Comparison of ENCODE assay signal across 36 mouse cellular contexts in genomic region chr7:30969174-30969573, GRCm38 (mm10). TPM values are rescaled to one million over a fixed set of nuclear protein-coding genes. Genes with fewer than 3 reads are reported as not detected.
A peak's percentile ranks its signal among the peaks of the same experiment; 100 is the strongest.
DNase-seq lines count a peak whose midpoint lies in the region; ATAC-seq and TF ChIP-seq lines count a peak whose summit lies in the region.
"Had no signal": no experiment of that assay in that cellular context is flagged by ENCODE, and none has a peak within 500 bp of the region (broad histone marks: within the 10 kb centered on the region; RNA-seq: fewer than 3 reads in every experiment).

No protein-coding gene starts in this region.

- H3K36me3 ChIP-seq in heart, embryonic 15.5 days: no peaks in the 10 kb centered on the region
- no peaks in the 10 kb centered on the region for H3K36me3 ChIP-seq in midbrain, postnatal 0 days (ENCODE audit: insufficient read depth, low read length)
- no peaks in the 10 kb centered on the region for H3K36me3 ChIP-seq in midbrain, embryonic 16.5 days (ENCODE audit: control insufficient read depth, insufficient read depth, low read length)
- H3K36me3 ChIP-seq: embryonic facial prominence, embryonic 15.5 days; forebrain, embryonic 12.5 days; midbrain, embryonic 12.5 days had no signal

- intact Hi-C loops in heart, postnatal 36 days (cut with DNase I): no loop called here
- intact Hi-C loops in heart, postnatal 14 days (cut with DNase I): no loop called here

- TF ChIP-seq CTCF in midbrain, postnatal 0 days (IDR thresholded peaks at IDR 0.05): no peak

- peaks cover 22% of the 10 kb centered on the region for H3K27me3 ChIP-seq in heart, embryonic 15.5 days
- peaks cover 15% of the 10 kb centered on the region for H3K27me3 ChIP-seq in midbrain, postnatal 0 days (ENCODE audit: insufficient read depth, low read length)
- peaks cover 25% of the 10 kb centered on the region for H3K27me3 ChIP-seq in midbrain, embryonic 16.5 days (ENCODE audit: control insufficient read depth, insufficient read depth, low read depth, low read length)
- H3K27me3 ChIP-seq: CH12.LX had no signal

- no peak overlapping the region for H3K4me3 ChIP-seq in heart, embryonic 15.5 days
- H3K4me3 ChIP-seq in midbrain, postnatal 0 days (ENCODE audit: low read depth, low read length): no peak overlapping the region
- no peak overlapping the region for H3K4me3 ChIP-seq in midbrain, embryonic 16.5 days (ENCODE audit: low read depth, low read length)
- H3K4me3 ChIP-seq: embryonic facial prominence, embryonic 10.5 days; embryonic facial prominence, embryonic 15.5 days; forebrain, embryonic 12.5 days; hindbrain, embryonic 10.5 days; limb, embryonic 12.5 days; megakaryocyte, embryonic 14.5 days; midbrain, embryonic 12.5 days had no signal

- 68% methylated on average over 4 of the region's 4 CpGs for WGBS in heart, embryonic 15.5 days
- WGBS in midbrain, postnatal 0 days: 90% methylated on average over 4 of the region's 4 CpGs
- WGBS in midbrain, embryonic 16.5 days: 83% methylated on average over 4 of the region's 4 CpGs

- H3K9ac ChIP-seq in heart, embryonic 15.5 days: no peak overlapping the region
- H3K9ac ChIP-seq in midbrain, postnatal 0 days (replicated peaks; ENCODE audit: low read length, poor library complexity, severe bottlenecking): no peak overlapping the region
- no peak overlapping the region for H3K9ac ChIP-seq in midbrain, embryonic 16.5 days (ENCODE audit: low read depth, low read length)
- H3K9ac ChIP-seq: embryonic facial prominence, embryonic 15.5 days; forebrain, embryonic 12.5 days; forebrain, postnatal 0 days; limb, embryonic 12.5 days; midbrain, embryonic 12.5 days had no signal

- no peaks in the 10 kb centered on the region for H3K9me3 ChIP-seq in heart, embryonic 15.5 days (replicated peaks)
- H3K9me3 ChIP-seq in midbrain, postnatal 0 days (ENCODE audit: low read length): no peaks in the 10 kb centered on the region
- H3K9me3 ChIP-seq in midbrain, embryonic 16.5 days (replicated peaks; ENCODE audit: control insufficient read depth, low read length, poor library complexity, severe bottlenecking): no peaks in the 10 kb centered on the region
- H3K9me3 ChIP-seq: embryonic facial prominence, embryonic 10.5 days; embryonic facial prominence, embryonic 15.5 days; forebrain, embryonic 12.5 days; hindbrain, embryonic 10.5 days; limb, embryonic 12.5 days; megakaryocyte, embryonic 14.5 days; midbrain, embryonic 12.5 days had no signal

- no peak overlapping the region for H3K27ac ChIP-seq in heart, embryonic 15.5 days
- no peak overlapping the region for H3K27ac ChIP-seq in midbrain, postnatal 0 days (ENCODE audit: low read depth, low read length)
- no peak overlapping the region for H3K27ac ChIP-seq in midbrain, embryonic 16.5 days (ENCODE audit: low read length)
- H3K27ac ChIP-seq: embryonic facial prominence, embryonic 10.5 days; embryonic facial prominence, embryonic 15.5 days; forebrain, embryonic 12.5 days; hindbrain, embryonic 10.5 days; limb, embryonic 12.5 days; midbrain, embryonic 12.5 days had no signal

- DNase-seq in heart, adult 11 months: peak; percentile 97
- DNase-seq in heart, postnatal 36 days: no peak
- no peak for DNase-seq in heart, postnatal 14 days
- peak; percentile 8 for DNase-seq in midbrain, postnatal 0 days (ENCODE audit: low spot score)
- DNase-seq in spleen, adult 12 weeks (ENCODE audit: low spot score): no peak
- DNase-seq: cerebellum, adult 8-10 months; cerebellum, postnatal 25 days; forebrain, postnatal 0 days; gastrocnemius, postnatal 10 days; kidney, postnatal 14 days; layer of hippocampus, adult 9-11 months; lung, postnatal 4 days; thymus, postnatal 14 days had no signal

- 0 out of 2 replicates have a peak, but pooled peaks have one; percentile 12 for ATAC-seq in heart, embryonic 15.5 days (replicated peaks; ENCODE audit: insufficient number of reproducible peaks, insufficient read depth, low FRiP score, low read depth)
- no peak for ATAC-seq in midbrain, postnatal 0 days (ENCODE audit: low FRiP score)
- ATAC-seq in midbrain, embryonic 16.5 days: no peak
- ATAC-seq: activated CD4-positive, CD25-positive, alpha-beta regulatory T cell, adult 4 months; forebrain, postnatal 0 days; intestine, postnatal 0 days had no signal

- no peak overlapping the region for H3K4me2 ChIP-seq in heart, embryonic 15.5 days
- H3K4me2 ChIP-seq in midbrain, postnatal 0 days (ENCODE audit: low read depth, low read length, poor library complexity, severe bottlenecking): no peak overlapping the region
- H3K4me2 ChIP-seq in midbrain, embryonic 16.5 days (ENCODE audit: low read length): no peak overlapping the region
- H3K4me2 ChIP-seq: embryonic facial prominence, embryonic 15.5 days; forebrain, embryonic 12.5 days; limb, embryonic 12.5 days; liver, embryonic 11.5 days; midbrain, embryonic 12.5 days had no signal

- H3K4me1 ChIP-seq in heart, embryonic 15.5 days (replicated peaks): peaks cover 15% of the 10 kb centered on the region
- 0 out of 2 replicates have a peak, but pooled peaks cover 4% of the 10 kb centered on the region for H3K4me1 ChIP-seq in midbrain, postnatal 0 days (ENCODE audit: insufficient read depth, low read length)
- H3K4me1 ChIP-seq in midbrain, embryonic 16.5 days (ENCODE audit: control insufficient read depth, insufficient read depth, low read length): peaks cover 9% of the 10 kb centered on the region

RNA-seq across cellular contexts. Expression of gene Lsr, which starts 4.1 kb away (rescaled TPM):
- total RNA-seq in heart, postnatal 36 days (2021): 1 to 10 TPM; 3.7 to 5.1 TPM
- 7.0 and 18.9 TPM in 2 replicates for polyA plus RNA-seq in heart, embryonic 15.5 days (2015; fragmentation: Nextera tagmentation; extraction: Ambion mirVana)
- total RNA-seq in heart, postnatal 14 days (2021): 1 to 10 TPM; 4.2 to 5.0 TPM
- total RNA-seq in midbrain, postnatal 0 days (2014; rRNA removed): 29.7 and 30.3 TPM in 2 replicates
- polyA plus RNA-seq in midbrain, postnatal 0 days (2015; fragmentation: Nextera tagmentation; extraction: Ambion mirVana): 23.9 TPM in 2 replicates
- polyA plus RNA-seq in midbrain, embryonic 16.5 days (2015; fragmentation: Nextera tagmentation; extraction: Ambion mirVana): 16.7 and 19.0 TPM in 2 replicates

RNA-seq across cellular contexts. Expression of gene Fam187b, which starts 4.4 kb away (rescaled TPM):
- total RNA-seq in heart, postnatal 36 days (2021): under 1 TPM in 1 of 2 experiments, not detected in 1; 0.17 TPM
- 0.54 and 0.86 TPM in 2 replicates for polyA plus RNA-seq in heart, embryonic 15.5 days (2015; fragmentation: Nextera tagmentation; extraction: Ambion mirVana)
- total RNA-seq in heart, postnatal 14 days (2021): under 1 TPM in 1 of 2 experiments, not detected in 1; 0.60 TPM
- 0.88 TPM in 1 of 2 replicates, not detected in the other for total RNA-seq in midbrain, postnatal 0 days (2014; rRNA removed)
- polyA plus RNA-seq in midbrain, postnatal 0 days (2015; fragmentation: Nextera tagmentation; extraction: Ambion mirVana): 0.85 and 0.91 TPM in 2 replicates
- polyA plus RNA-seq in midbrain, embryonic 16.5 days (2015; fragmentation: Nextera tagmentation; extraction: Ambion mirVana): 0.60 and 0.84 TPM in 2 replicates
- total RNA-seq: CH12.LX; monocyte, adult 5-6 weeks had no signal
- polyA plus RNA-seq: C2C12 had no signal

RNA-seq across cellular contexts. Expression of gene Usf2, which starts 12.6 kb away (rescaled TPM):
- total RNA-seq in heart, postnatal 36 days (2021): 100 to 1,000 TPM; 107 to 112 TPM
- polyA plus RNA-seq in heart, embryonic 15.5 days (2015; fragmentation: Nextera tagmentation; extraction: Ambion mirVana): 13.1 and 16.2 TPM in 2 replicates
- 100 to 1,000 TPM in 1 of 2 experiments, 10 to 100 TPM in 1; 90.2 to 103 TPM for total RNA-seq in heart, postnatal 14 days (2021)
- total RNA-seq in midbrain, postnatal 0 days (2014; rRNA removed): 95.3 and 102 TPM in 2 replicates
- 27.0 and 28.4 TPM in 2 replicates for polyA plus RNA-seq in midbrain, postnatal 0 days (2015; fragmentation: Nextera tagmentation; extraction: Ambion mirVana)
- 28.6 and 29.6 TPM in 2 replicates for polyA plus RNA-seq in midbrain, embryonic 16.5 days (2015; fragmentation: Nextera tagmentation; extraction: Ambion mirVana)

RNA-seq across cellular contexts. Expression of gene Hamp, which starts 25.3 kb away (rescaled TPM):
- 10 to 100 TPM; 20.2 to 36.3 TPM for total RNA-seq in heart, postnatal 36 days (2021)
- not detected in 2 replicates for polyA plus RNA-seq in heart, embryonic 15.5 days (2015; fragmentation: Nextera tagmentation; extraction: Ambion mirVana)
- total RNA-seq in heart, postnatal 14 days (2021): 10 to 100 TPM in 1 of 2 experiments, 1 to 10 TPM in 1; 5.1 to 28.3 TPM
- total RNA-seq in midbrain, postnatal 0 days (2014; rRNA removed): not detected in 2 replicates
- polyA plus RNA-seq in midbrain, postnatal 0 days (2015; fragmentation: Nextera tagmentation; extraction: Ambion mirVana): not detected in 2 replicates
- polyA plus RNA-seq in midbrain, embryonic 16.5 days (2015; fragmentation: Nextera tagmentation; extraction: Ambion mirVana): not detected in 2 replicates
- total RNA-seq: CH12.LX; ES-E14; forebrain, postnatal 0 days; gastrocnemius, postnatal 10 days; left cerebral cortex, postnatal 14 days; monocyte, adult 5-6 weeks had no signal
- polyA plus RNA-seq: activated CD4-positive, CD25-positive, alpha-beta regulatory T cell, adult 4 months; C2C12; embryonic facial prominence, embryonic 10.5 days; embryonic facial prominence, embryonic 15.5 days; forebrain, embryonic 12.5 days; forebrain, postnatal 0 days; hindbrain, embryonic 10.5 days; intestine, postnatal 0 days; kidney, embryonic 14.5 days; limb, embryonic 12.5 days; liver, embryonic 11.5 days; lung, embryonic 16.5 days; midbrain, embryonic 12.5 days; neural tube, embryonic 14.5 days; stomach, embryonic 14.5 days; urinary bladder, adult 2 months had no signal

RNA-seq across cellular contexts. Expression of gene Hamp2, which starts 44.7 kb away (rescaled TPM):
- 1 to 10 TPM; 2.9 to 4.6 TPM for total RNA-seq in heart, postnatal 36 days (2021)
- polyA plus RNA-seq in heart, embryonic 15.5 days (2015; fragmentation: Nextera tagmentation; extraction: Ambion mirVana): not detected in 2 replicates
- 1 to 10 TPM; 1.9 to 5.4 TPM for total RNA-seq in heart, postnatal 14 days (2021)
- not detected in 2 replicates for total RNA-seq in midbrain, postnatal 0 days (2014; rRNA removed)
- not detected in 2 replicates for polyA plus RNA-seq in midbrain, postnatal 0 days (2015; fragmentation: Nextera tagmentation; extraction: Ambion mirVana)
- polyA plus RNA-seq in midbrain, embryonic 16.5 days (2015; fragmentation: Nextera tagmentation; extraction: Ambion mirVana): not detected in 2 replicates
- total RNA-seq: CH12.LX; ES-E14; forebrain, postnatal 0 days; gastrocnemius, postnatal 10 days; left cerebral cortex, postnatal 14 days; monocyte, adult 5-6 weeks had no signal
- polyA plus RNA-seq: activated CD4-positive, CD25-positive, alpha-beta regulatory T cell, adult 4 months; C2C12; embryonic facial prominence, embryonic 10.5 days; embryonic facial prominence, embryonic 15.5 days; forebrain, embryonic 12.5 days; forebrain, postnatal 0 days; hindbrain, embryonic 10.5 days; intestine, postnatal 0 days; kidney, embryonic 14.5 days; limb, embryonic 12.5 days; liver, embryonic 11.5 days; liver, embryonic 16.5 days; lung, embryonic 16.5 days; midbrain, embryonic 12.5 days; neural tube, embryonic 14.5 days; stomach, embryonic 14.5 days; urinary bladder, adult 2 months had no signal

Comparison
In these comparisons a context has a peak if more than half of its experiments do, and no peak if none do; other contexts are left out.
1. DNase-seq: peak in heart, adult 11 months (single experiment) and midbrain, postnatal 0 days (single experiment); none in heart, postnatal 36 days (0 of 2), heart, postnatal 14 days (0 of 2) and spleen, adult 12 weeks (single experiment).